Mouse (Mus musculus) testis, adult 2 months (tissue): Measurements from ENCODE around the gene Limd1.

Experiments
- CTCF ChIP-seq: fragments of 200-500 bp; IDR thresholded peaks from 2 replicates; pipeline ENCODE4 v1.5.1; 2012; ENCODE audit warnings: low read depth, mild to moderate bottlenecking, inconsistent platforms, low read length, moderate library complexity; ENCODE audit not compliant: control insufficient read depth, insufficient read depth, insufficient replicate concordance
- POLR2A ChIP-seq: fragments of 200-500 bp; IDR thresholded peaks from 2 replicates; pipeline ENCODE4 v1.6.1; 2012; ENCODE audit warnings: low read depth, mild to moderate bottlenecking, inconsistent platforms, low read length, moderate library complexity; ENCODE audit not compliant: control insufficient read depth

- TF ChIP-seq CTCF = no peak
- no peak for TF ChIP-seq POLR2A
These were observed 48.6 kb upstream of the Limd1 start for GRCm38 (mm10) chr9:123429863-123430262.
